Mouse (Mus musculus) kidney, adult 2 months (tissue): ENCODE results near the gene Rnf157.

ENCODE experiments used
- CTCF ChIP-seq: fragments of 200-500 bp; conservative IDR thresholded peaks from 2 replicates; pipeline ENCODE4 v1.5.1; 2011; ENCODE audit warnings: low read depth, mild to moderate bottlenecking, control low read depth, low read length, moderate library complexity, mixed read lengths; ENCODE audit not compliant: insufficient read depth, insufficient read length
- POLR2A ChIP-seq: fragments of 200-500 bp; IDR thresholded peaks from one replicate; pipeline ENCODE4 v1.6.1; 2011; ENCODE audit warnings: low read depth, low read length, control low read depth

DNA sequence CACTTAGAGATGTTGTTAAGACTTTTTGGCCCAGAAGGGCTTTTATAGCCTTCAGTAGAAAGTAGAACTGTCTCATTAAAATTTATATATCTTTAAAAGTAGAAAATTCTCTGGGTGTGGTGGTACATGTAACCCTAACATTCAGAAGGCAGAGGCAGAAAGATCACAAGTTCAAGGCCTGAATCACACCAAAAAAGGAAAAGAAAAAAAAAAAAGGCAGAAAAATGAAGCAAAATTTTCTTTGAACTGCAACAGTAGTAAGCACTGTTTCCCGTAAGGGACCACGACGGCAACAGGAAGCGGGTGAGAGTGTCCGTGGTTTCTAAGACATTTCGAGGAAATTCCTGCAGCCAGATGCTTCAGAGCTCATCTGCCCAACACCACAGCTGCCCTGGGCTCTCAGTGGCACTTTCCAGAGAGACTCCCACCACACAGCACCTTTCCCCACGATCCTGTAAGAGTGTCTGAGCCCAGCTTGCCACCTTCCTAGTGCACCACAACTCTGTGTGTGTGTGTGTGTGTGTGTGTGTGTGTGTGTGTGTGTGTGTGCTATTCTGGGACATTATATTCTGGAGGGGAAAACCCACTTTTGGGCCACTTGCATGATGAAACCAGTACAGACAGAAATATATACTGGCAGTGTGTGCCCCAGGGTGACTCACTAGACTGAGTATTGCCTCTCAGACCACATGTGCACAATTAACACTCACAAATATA lies 35.7 kb downstream of the Rnf157 start:
- TF ChIP-seq POLR2A (no peak), CTCF (no peak)
